Mouse (Mus musculus): ENCODE measurements around the gene Pfdn6. TPM values are rescaled to one million over a fixed set of nuclear protein-coding genes. Genes with fewer than 3 reads are reported as not detected.
"Not testable (repeated sequence)": the region's sequence is repeated elsewhere in the genome, so short reads cannot be mapped to it uniquely, and the experiment has no call there.

The Pfdn6 gene
- total RNA-seq, 2 experiments from 2014 or later, result 51.2 to 67.6 TPM

- intact Hi-C loops (cut with DNase I), result no loop called here
- TF ChIP-seq CTCF (IDR thresholded peaks at IDR 0.05), result no peak
- H3K27ac ChIP-seq, result no peak overlapping the region
- no peak for DNase-seq
- H3K4me3 ChIP-seq, result no peak overlapping the region
Measured at GRCm38 (mm10) chr17:33902491-33902890, 37.7 kb downstream of the Pfdn6 start.

GRCm38 (mm10) chr17:33902079-33902478, 38.1 kb downstream of the Pfdn6 start:
- H3K4me3 ChIP-seq, result no peak overlapping the region
- intact Hi-C loops (cut with DNase I), result no loop called here
- no peak overlapping the region for H3K27ac ChIP-seq
- DNase-seq, result no peak
- TF ChIP-seq CTCF (IDR thresholded peaks at IDR 0.05), result no peak

- no peak overlapping the region for H3K4me3 ChIP-seq
- intact Hi-C loops (cut with DNase I), result no loop called here
- DNase-seq, result no peak
- H3K27ac ChIP-seq, result no peak overlapping the region
- no peak for TF ChIP-seq CTCF (IDR thresholded peaks at IDR 0.05)
Measured at GRCm38 (mm10) chr17:33901653-33902052, 38.5 kb downstream of the Pfdn6 start.

- Histone ChIP-seq H3K4me3 (no peak overlapping the region), H3K27ac (no peak overlapping the region)
- no peak for TF ChIP-seq CTCF (IDR thresholded peaks at IDR 0.05)
- DNase-seq, result no peak
- intact Hi-C loops (cut with DNase I), result no loop called here
Measured at GRCm38 (mm10) chr17:33900989-33901314, 39.2 kb downstream of the Pfdn6 start.

- DNase-seq, result no peak
- peak overlapping the region; percentile 2; the same call in 1 of the 2 replicates for H3K27ac ChIP-seq
- H3K4me3 ChIP-seq, result no peak overlapping the region
- intact Hi-C loops (cut with DNase I), result no loop called here
- TF ChIP-seq CTCF (IDR thresholded peaks at IDR 0.05), result no peak
Measured at GRCm38 (mm10) chr17:33900281-33900988, 39.7 kb downstream of the Pfdn6 start.

- no peak for DNase-seq
- no peak overlapping the region for H3K27ac ChIP-seq
- no peak for TF ChIP-seq CTCF (IDR thresholded peaks at IDR 0.05)
- intact Hi-C loops (cut with DNase I), result no loop called here
- no peak overlapping the region for H3K4me3 ChIP-seq
Measured at GRCm38 (mm10) chr17:33899642-33900041, 40.5 kb downstream of the Pfdn6 start.

GRCm38 (mm10) chr17:33898193-33898592, 42.0 kb downstream of the Pfdn6 start:
- DNase-seq; H3K4me3 ChIP-seq; intact Hi-C loops (cut with DNase I): not testable (repeated sequence)
- H3K27ac ChIP-seq, result peak overlapping the region; percentile 43; the same call in 1 of the 2 replicates

- no peak overlapping the region for H3K4me3 ChIP-seq
- peak; percentile 70 for TF ChIP-seq CTCF (IDR thresholded peaks at IDR 0.05)
- H3K27ac ChIP-seq, result peak overlapping the region; percentile 38
- intact Hi-C loops (cut with DNase I), result no loop called here
- DNase-seq, result no peak
Measured at GRCm38 (mm10) chr17:33897114-33897794, 42.9 kb downstream of the Pfdn6 start.

GRCm38 (mm10) chr17:33893011-33893410, 47.1 kb downstream of the Pfdn6 start:
- DNase-seq; intact Hi-C loops (cut with DNase I); H3K27ac ChIP-seq; H3K4me3 ChIP-seq: not testable (repeated sequence)

- intact Hi-C loops (cut with DNase I), result no loop called here
- no peak for TF ChIP-seq CTCF (IDR thresholded peaks at IDR 0.05)
- no peak for DNase-seq
- Histone ChIP-seq H3K27ac (no peak overlapping the region), H3K4me3 (no peak overlapping the region)
Measured at GRCm38 (mm10) chr17:33892429-33892828, 47.7 kb downstream of the Pfdn6 start.

GRCm38 (mm10) chr17:33891892-33892291, 48.3 kb downstream of the Pfdn6 start:
- intact Hi-C loops (cut with DNase I), result not testable (repeated sequence)
- TF ChIP-seq CTCF (IDR thresholded peaks at IDR 0.05), result peak; percentile 44

GRCm38 (mm10) chr17:33891357-33891756, 48.8 kb downstream of the Pfdn6 start:
- no peak overlapping the region for H3K27ac ChIP-seq
- no peak overlapping the region for H3K4me3 ChIP-seq
- DNase-seq, result no peak
- intact Hi-C loops (cut with DNase I), result no loop called here
- TF ChIP-seq CTCF (IDR thresholded peaks at IDR 0.05), result no peak

More at GRCm38 (mm10) chr17:33891892-33892291, 48.3 kb downstream of the Pfdn6 start:
- not testable (repeated sequence) for DNase-seq, H3K27ac ChIP-seq, H3K4me3 ChIP-seq

GRCm38 (mm10) chr17:33890533-33891059, 49.5 kb downstream of the Pfdn6 start, which contains the start of gene Kifc1:
Kifc1 (minus strand) TSS chr17:33890661.
- peak within 1 kb of the TSS; percentile 88 for H3K4me3 ChIP-seq
- intact Hi-C loops (cut with DNase I), result no loop called here

GRCm38 (mm10) chr17:33889941-33890532, 50.1 kb downstream of the Pfdn6 start:
- 0 out of 2 replicates have a peak overlapping the region, but pooled peaks have one; percentile 24 for H3K27ac ChIP-seq
- peak overlapping the region; percentile 88 for H3K4me3 ChIP-seq
- intact Hi-C loops (cut with DNase I); DNase-seq: not testable (repeated sequence)

More at GRCm38 (mm10) chr17:33890533-33891059, 49.5 kb downstream of the Pfdn6 start, which contains the start of gene Kifc1:
- peak within 1 kb of the TSS; percentile 73 for H3K27ac ChIP-seq
- DNase-seq, result peak; percentile 99
- no peak; the same call in none of the 2 replicates for TF ChIP-seq CTCF (IDR thresholded peaks at IDR 0.05)

Data from gastrocnemius, adult 2 months (tissue).